Mouse (Mus musculus): ENCODE measurements around the gene Vmn2r110.

Vmn2r110 gene

DNA sequence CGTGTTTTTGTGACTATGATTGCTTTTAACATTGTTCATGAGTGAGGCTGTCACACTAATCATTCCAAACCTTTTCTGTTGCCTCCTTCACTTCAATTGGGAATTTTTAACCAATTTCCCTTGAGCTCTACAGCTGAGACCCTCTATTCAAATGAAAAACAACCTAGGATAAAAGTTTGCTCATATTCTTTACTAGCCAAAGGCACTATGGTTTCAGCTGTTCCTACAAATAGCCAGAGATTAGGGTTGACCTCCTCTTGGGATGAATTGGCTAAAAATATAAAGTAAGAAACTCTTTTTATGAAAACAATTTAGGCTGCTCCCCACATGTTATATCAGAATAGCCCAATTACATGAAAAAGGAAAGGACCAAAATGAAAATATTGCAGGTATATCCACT lies at the start of gene Vmn2r110:
Gene Vmn2r110, minus strand, starts transcription at position 101 of the 400 bp plus-strand sequence.
- no peak for DNase-seq

DNA sequence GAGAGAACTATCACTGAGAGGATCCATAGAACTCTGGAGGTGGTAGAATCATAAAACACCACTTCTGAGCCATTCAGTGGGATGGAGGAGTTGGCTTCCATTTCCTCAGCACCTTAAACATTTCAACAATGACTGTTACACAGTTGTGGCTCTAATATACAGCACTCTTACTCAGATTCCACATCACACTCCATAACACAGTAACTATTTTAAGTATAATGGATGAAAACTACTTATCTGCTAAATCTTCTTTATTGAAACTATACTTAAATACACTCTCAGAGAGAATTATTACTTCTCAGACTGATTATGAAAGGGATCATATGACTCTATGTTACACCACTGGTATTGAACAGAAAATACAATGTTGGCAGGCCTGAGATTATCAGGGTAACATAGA lies 28.6 kb upstream of the Vmn2r110 start, which contains the start of gene Fpr-rs3:
Gene Fpr-rs3, minus strand, starts transcription at position 101 of the 400 bp plus-strand sequence.
- DNase-seq, result no peak

DNA sequence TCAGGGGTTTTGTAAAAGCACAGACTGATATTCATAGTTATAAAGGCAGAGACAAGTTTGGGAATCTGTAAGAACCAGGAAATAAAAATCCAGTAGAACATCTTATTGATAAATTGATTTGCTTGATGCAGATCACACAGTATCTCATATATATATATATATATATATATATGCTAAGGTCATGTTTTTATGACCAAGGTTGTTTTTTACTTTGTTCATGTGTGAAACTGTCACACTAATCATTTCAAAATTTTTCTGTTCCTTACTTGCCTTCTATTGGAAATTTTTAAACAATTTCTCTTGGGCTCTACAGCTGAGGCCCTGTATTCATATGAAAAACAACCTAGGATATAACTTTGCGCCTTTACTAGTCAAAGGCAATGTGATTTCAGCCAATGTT lies 31.6 kb downstream of the Vmn2r110 start, which contains the start of gene Vmn2r109:
Gene Vmn2r109, minus strand, starts transcription at position 101 of the 400 bp plus-strand sequence.
- no peak for DNase-seq
